Mouse (Mus musculus) hindbrain, embryonic 11.5 days (tissue): Measurements from ENCODE around the gene Usp21. TPM values are rescaled to one million over a fixed set of nuclear protein-coding genes. Genes with fewer than 3 reads are reported as not detected.

Source experiments
- ATAC-seq: fragments of 200-750 bp; cut with Nextera tagmentation; 2 replicates; pipeline ENCODE4 v1.8.0; 2017; ENCODE audit warnings: mild to moderate bottlenecking, moderate TSS enrichment, moderate library complexity; ENCODE audit not compliant: low FRiP score
- DNase-seq: peaks from one replicate; pipeline ENCODE4 v3.0.0-alpha.2; 2015; ENCODE audit warnings: low spot score
- H3K27ac ChIP-seq: fragments of 300-500 bp; sonication (generic); 2 replicates; pipeline ENCODE4 v1.5.1; 2014; ENCODE audit warnings: mild to moderate bottlenecking, low read depth, low read length
- H3K27me3 ChIP-seq: fragments of 300-500 bp; sonication (generic); 2 replicates; pipeline ENCODE4 v1.6.1; 2014; ENCODE audit warnings: mild to moderate bottlenecking, low read length, moderate library complexity, mixed read lengths; ENCODE audit not compliant: control insufficient read depth, insufficient read depth
- H3K36me3 ChIP-seq: fragments of 300-500 bp; sonication (generic); 2 replicates; pipeline ENCODE4 v1.6.1; 2014; ENCODE audit warnings: mild to moderate bottlenecking, low read length, moderate library complexity, mixed read lengths; ENCODE audit not compliant: control insufficient read depth, insufficient read depth
- H3K4me1 ChIP-seq: fragments of 300-500 bp; sonication (generic); replicated peaks from 2 replicates; pipeline ENCODE4 v1.6.1; 2014; ENCODE audit warnings: low read length, mixed read lengths; ENCODE audit not compliant: control insufficient read depth, insufficient read depth
- H3K4me2 ChIP-seq: fragments of 300-500 bp; sonication (generic); replicated peaks from 2 replicates; pipeline ENCODE4 v1.6.1; 2014; ENCODE audit warnings: mild to moderate bottlenecking, low read depth, low read length
- H3K4me3 ChIP-seq: fragments of 300-500 bp; sonication (generic); 2 replicates; pipeline ENCODE4 v1.5.1; 2014; ENCODE audit warnings: low read depth, low read length
- H3K9ac ChIP-seq: fragments of 300-500 bp; sonication (generic); 2 replicates; pipeline ENCODE4 v1.6.1; 2014; ENCODE audit warnings: low read depth, low read length
- H3K9me3 ChIP-seq: fragments of 300-500 bp; sonication (generic); 2 replicates; pipeline ENCODE4 v1.6.1; 2016; ENCODE audit warnings: low read length; ENCODE audit not compliant: control insufficient read depth
- WGBS: fragments of 180-500 bp; shearing (Covaris S2); extraction: QIAGEN DNeasy Blood & Tissue Kit; methylation state at CpG from one replicate; pipeline ENCODE4 v1.1.7; 2014; 5-methylcytosine and 5-hydroxymethylcytosine counted together
- polyA plus RNA-seq: library from polyadenylated mRNA; unstranded; fragments of >200 nt; fragmentation: Nextera tagmentation; extraction: Ambion mirVana; gene quantifications from 2 replicates; pipeline ENCODE4 v1.2.1, GENCODE M21; 2014

The Usp21 gene
- polyA plus RNA-seq, 1 experiment from 2014 or later, result 82.8 TPM

- no peak overlapping the region for H3K4me2 ChIP-seq
Observed at GRCm38 (mm10) chr1:171263666-171264461, 23.9 kb downstream of the Usp21 start.

GRCm38 (mm10) chr1:171263185-171263611 is 24.6 kb downstream of the Usp21 start:
- WGBS, result 6% methylated on average over 2 of the region's 2 CpGs

More at GRCm38 (mm10) chr1:171263666-171264461, 23.9 kb downstream of the Usp21 start:
- DNase-seq, result no peak
- Histone ChIP-seq H3K9ac (no peak overlapping the region), H3K27ac (no peak overlapping the region), H3K9me3 (no peaks in the 10 kb centered on the region), H3K36me3 (no peaks in the 10 kb centered on the region), H3K4me1 (no peaks in the 10 kb centered on the region), H3K4me3 (no peak overlapping the region), H3K27me3 (no peaks in the 10 kb centered on the region)
- 81% methylated on average over 3 of the region's 3 CpGs for WGBS
- no peak for ATAC-seq

GRCm38 (mm10) chr1:171262594-171263130 is 25.1 kb downstream of the Usp21 start:
- 0 out of 2 replicates have a peak overlapping the region, but pooled peaks have one; percentile 31 for H3K9ac ChIP-seq
- no peaks in the 10 kb centered on the region for H3K36me3 ChIP-seq
- peak overlapping the region; percentile 18; the same call in 1 of the 2 replicates for H3K4me2 ChIP-seq
- no peak overlapping the region for H3K27ac ChIP-seq
- no peak overlapping the region for H3K4me3 ChIP-seq
- peak; percentile 46 for ATAC-seq
- H3K4me1 ChIP-seq, result no peaks in the 10 kb centered on the region
- H3K27me3 ChIP-seq, result no peaks in the 10 kb centered on the region
- 10% methylated on average over 8 of the region's 8 CpGs for WGBS
- peak; percentile 30 for DNase-seq
- no peaks in the 10 kb centered on the region for H3K9me3 ChIP-seq

More at GRCm38 (mm10) chr1:171263185-171263611, 24.6 kb downstream of the Usp21 start:
- Histone ChIP-seq H3K36me3 (no peaks in the 10 kb centered on the region), H3K27me3 (no peaks in the 10 kb centered on the region), H3K9ac (no peak overlapping the region), H3K27ac (no peak overlapping the region), H3K4me1 (no peaks in the 10 kb centered on the region), H3K4me3 (no peak overlapping the region), H3K4me2 (peak overlapping the region; percentile 18; the same call in 1 of the 2 replicates), H3K9me3 (no peaks in the 10 kb centered on the region)
- DNase-seq (peak; percentile 29), ATAC-seq (peak; percentile 84)

GRCm38 (mm10) chr1:171260316-171260715 is 27.5 kb downstream of the Usp21 start:
- no peaks in the 10 kb centered on the region for H3K9me3 ChIP-seq
- ATAC-seq (no peak), DNase-seq (no peak)
- 73% methylated on average over 3 of the region's 3 CpGs for WGBS
- no peak overlapping the region for H3K27ac ChIP-seq
- no peak overlapping the region for H3K4me3 ChIP-seq
- H3K4me2 ChIP-seq, result no peak overlapping the region
- H3K27me3 ChIP-seq, result no peaks in the 10 kb centered on the region
- no peaks in the 10 kb centered on the region for H3K36me3 ChIP-seq
- H3K9ac ChIP-seq, result no peak overlapping the region
- H3K4me1 ChIP-seq, result no peaks in the 10 kb centered on the region

- Histone ChIP-seq H3K4me1 (no peaks in the 10 kb centered on the region), H3K9me3 (no peaks in the 10 kb centered on the region), H3K27ac (no peak overlapping the region), H3K4me3 (no peak overlapping the region), H3K27me3 (no peaks in the 10 kb centered on the region), H3K9ac (no peak overlapping the region), H3K4me2 (no peak overlapping the region), H3K36me3 (no peaks in the 10 kb centered on the region)
- ATAC-seq (no peak), DNase-seq (no peak)
- WGBS, result 77% methylated on average over 17 of the region's 17 CpGs
Observed at GRCm38 (mm10) chr1:171258921-171259320, 28.9 kb downstream of the Usp21 start.

- Histone ChIP-seq H3K36me3 (no peaks in the 10 kb centered on the region), H3K4me3 (no peak overlapping the region), H3K9me3 (no peaks in the 10 kb centered on the region), H3K4me2 (no peak overlapping the region), H3K9ac (no peak overlapping the region), H3K27ac (no peak overlapping the region), H3K4me1 (no peaks in the 10 kb centered on the region), H3K27me3 (no peaks in the 10 kb centered on the region)
- 85% methylated on average over 9 of the region's 9 CpGs for WGBS
- no peak for DNase-seq
- ATAC-seq, result no peak
Observed at GRCm38 (mm10) chr1:171257781-171258180, 30.0 kb downstream of the Usp21 start.

- 71% methylated on average over 15 of the region's 15 CpGs for WGBS
Observed at GRCm38 (mm10) chr1:171256937-171257548, 30.7 kb downstream of the Usp21 start.

GRCm38 (mm10) chr1:171256095-171256818 is 31.5 kb downstream of the Usp21 start:
- ATAC-seq (no peak), DNase-seq (no peak)
- Histone ChIP-seq H3K27ac (no peak overlapping the region), H3K36me3 (no peaks in the 10 kb centered on the region), H3K9ac (no peak overlapping the region), H3K27me3 (no peaks in the 10 kb centered on the region), H3K4me3 (no peak overlapping the region), H3K4me1 (peaks cover 3% of the 10 kb centered on the region; the same call in 1 of the 2 replicates), H3K4me2 (no peak overlapping the region), H3K9me3 (no peaks in the 10 kb centered on the region)
- 92% methylated on average over 24 of the region's 24 CpGs for WGBS

More at GRCm38 (mm10) chr1:171256937-171257548, 30.7 kb downstream of the Usp21 start:
- H3K4me2 ChIP-seq, result no peak overlapping the region
- no peak overlapping the region for H3K27ac ChIP-seq
- no peaks in the 10 kb centered on the region for H3K36me3 ChIP-seq
- H3K9ac ChIP-seq, result no peak overlapping the region
- DNase-seq, result peak; percentile 86
- no peak overlapping the region for H3K4me3 ChIP-seq
- no peaks in the 10 kb centered on the region; the same call in 1 of the 2 replicates for H3K4me1 ChIP-seq
- no peaks in the 10 kb centered on the region for H3K27me3 ChIP-seq
- no peaks in the 10 kb centered on the region for H3K9me3 ChIP-seq
- ATAC-seq, result no peak
